Comparison of ENCODE assay signal across 8 mouse cellular contexts in genomic region chr5:64159065-64159780, GRCm38 (mm10). TPM values are rescaled to one million over a fixed set of nuclear protein-coding genes. Genes with fewer than 3 reads are reported as not detected.
A peak's percentile ranks its signal among the peaks of the same experiment; 100 is the strongest.
DNase-seq lines count a peak whose midpoint lies in the region; ATAC-seq lines count a peak whose summit lies in the region.

No protein-coding gene starts in this region.

- H3K9me3 ChIP-seq in hindbrain, embryonic 14.5 days (ENCODE audit: control insufficient read depth, low read length): no peaks in the 10 kb centered on the region
- no peaks in the 10 kb centered on the region for H3K9me3 ChIP-seq in limb, embryonic 13.5 days

- peaks cover 9% of the 10 kb centered on the region for H3K4me1 ChIP-seq in hindbrain, embryonic 14.5 days (replicated peaks; ENCODE audit: control insufficient read depth, insufficient read depth, low read length)
- peaks cover 27% of the 10 kb centered on the region for H3K4me1 ChIP-seq in limb, embryonic 13.5 days

- peak; percentile 12 for DNase-seq in adrenal gland, postnatal 10 days
- DNase-seq in adrenal gland, adult 8-10 months: no peak
- DNase-seq in B cell, adult 2 months: peak; percentile 43 to 45
- peak; percentile 53 for DNase-seq in embryo, embryonic 11 days
- peak; percentile 39 for DNase-seq in hindbrain, embryonic 14.5 days (ENCODE audit: low spot score)
- DNase-seq in naive thymus-derived CD4-positive, alpha-beta T cell, adult 2 months (ENCODE audit: low read depth): peak; percentile 53
- DNase-seq in thymus, postnatal 4 days: peak; percentile 59

- no peak overlapping the region for H3K27ac ChIP-seq in hindbrain, embryonic 14.5 days
- H3K27ac ChIP-seq in limb, embryonic 13.5 days: no peak overlapping the region

- WGBS in hindbrain, embryonic 14.5 days: under 1% methylated on average over 37 of the region's 39 CpGs
- WGBS in limb, embryonic 13.5 days: under 1% methylated on average over 39 of the region's 39 CpGs

- H3K4me2 ChIP-seq in hindbrain, embryonic 14.5 days (replicated peaks): peak overlapping the region; percentile 99
- peak overlapping the region; percentile 100 for H3K4me2 ChIP-seq in limb, embryonic 13.5 days (replicated peaks)

- H3K9ac ChIP-seq in hindbrain, embryonic 14.5 days: peak overlapping the region; percentile 60
- H3K9ac ChIP-seq in limb, embryonic 13.5 days: peak overlapping the region; percentile 69

- H3K36me3 ChIP-seq in hindbrain, embryonic 14.5 days (replicated peaks; ENCODE audit: control insufficient read depth, insufficient read depth): no peaks in the 10 kb centered on the region
- H3K36me3 ChIP-seq in limb, embryonic 13.5 days: no peaks in the 10 kb centered on the region

- peaks cover 35% of the 10 kb centered on the region for H3K27me3 ChIP-seq in hindbrain, embryonic 14.5 days (ENCODE audit: control insufficient read depth, insufficient read depth, low read length)
- H3K27me3 ChIP-seq in limb, embryonic 13.5 days: peaks cover 78% of the 10 kb centered on the region

- peak overlapping the region; percentile 63 for H3K4me3 ChIP-seq in hindbrain, embryonic 14.5 days (replicated peaks; ENCODE audit: low read length)
- peak overlapping the region; percentile 63 for H3K4me3 ChIP-seq in limb, embryonic 13.5 days

- ATAC-seq in hindbrain, embryonic 14.5 days (ENCODE audit: low FRiP score): peak; percentile 45
- peak; percentile 18; the same call in 1 of the 2 replicates for ATAC-seq in limb, embryonic 13.5 days (ENCODE audit: low FRiP score, low read depth)

RNA-seq across cellular contexts. Expression of gene Tbc1d1, which starts 3.1 kb away (rescaled TPM):
- total RNA-seq in adrenal gland, postnatal 10 days (2021): 10 to 100 TPM; 15.8 to 16.7 TPM
- total RNA-seq in adrenal gland, adult 8-10 months (2022): 10 to 100 TPM; 10.2 to 17.7 (median 14.7) TPM
- polyA plus RNA-seq in hindbrain, embryonic 14.5 days (2014; fragmentation: Nextera tagmentation; extraction: Ambion mirVana): 15.4 and 15.5 TPM in 2 replicates
- 25.1 and 29.1 TPM in 2 replicates for polyA plus RNA-seq in limb, embryonic 13.5 days (2015; fragmentation: Nextera tagmentation; extraction: Ambion mirVana)
